Mouse (Mus musculus) kidney, postnatal 0 days (tissue): ENCODE measurements at regions not wholly inside any gene's neighbourhood (a gene's known extent, or its start where the extent isn't known, plus 50 kb on each side); places are given as distances from the start of the nearest gene placed in this dataset.

Experiments used
- ATAC-seq: fragments of 200-750 bp; cut with Nextera tagmentation; replicated peaks from 2 replicates; pipeline ENCODE4 v1.8.0; 2017; ENCODE audit warnings: low read depth, moderate number of reproducible peaks, moderate TSS enrichment, moderate library complexity; ENCODE audit not compliant: low FRiP score
- DNase-seq: peaks from one replicate; pipeline ENCODE4 v3.0.0-alpha.2; 2016; ENCODE audit warnings: low spot score
- H3K27ac ChIP-seq: fragments of 300-500 bp; sonication (generic); 2 replicates; pipeline ENCODE4 v1.5.1; 2014; ENCODE audit warnings: mild to moderate bottlenecking
- H3K27me3 ChIP-seq: fragments of 300-500 bp; sonication (generic); 2 replicates; pipeline ENCODE4 v1.6.1; 2014; ENCODE audit warnings: low read length, mixed read lengths; ENCODE audit not compliant: insufficient read depth
- H3K36me3 ChIP-seq: fragments of 300-500 bp; sonication (generic); 2 replicates; pipeline ENCODE4 v1.6.1; 2014; ENCODE audit warnings: low read length, mixed read lengths; ENCODE audit not compliant: insufficient read depth
- H3K4me1 ChIP-seq: fragments of 300-500 bp; sonication (generic); replicated peaks from 2 replicates; pipeline ENCODE4 v1.6.1; 2014; ENCODE audit warnings: antibody characterized with exemption, low read length, mixed read lengths; ENCODE audit not compliant: insufficient read depth
- H3K4me2 ChIP-seq: fragments of 300-500 bp; sonication (generic); 2 replicates; pipeline ENCODE4 v1.6.1; 2014; ENCODE audit warnings: mild to moderate bottlenecking, low read length, moderate library complexity, mixed read lengths
- H3K4me3 ChIP-seq: fragments of 300-500 bp; sonication (generic); replicated peaks from 2 replicates; pipeline ENCODE4 v1.5.1; 2014; ENCODE audit warnings: low read depth, low read length
- H3K9ac ChIP-seq: fragments of 300-500 bp; sonication (generic); 2 replicates; pipeline ENCODE4 v1.6.1; 2014; ENCODE audit warnings: low read depth, low read length
- H3K9me3 ChIP-seq: fragments of 300-500 bp; sonication (generic); replicated peaks from 2 replicates; pipeline ENCODE4 v1.6.1; 2016; ENCODE audit warnings: low read length, inconsistent platforms, mixed read lengths
- CTCF ChIP-seq: IDR thresholded peaks from 2 replicates; pipeline ENCODE4 v1.5.1; 2016; ENCODE audit warnings: antibody characterized with exemption, low read depth, mild to moderate bottlenecking, moderate library complexity
- WGBS: fragments of 180-500 bp; shearing (Covaris S2); extraction: QIAGEN DNeasy Blood & Tissue Kit; methylation state at CpG from one replicate; pipeline ENCODE4 v1.1.7; 2014; 5-methylcytosine and 5-hydroxymethylcytosine counted together

DNA sequence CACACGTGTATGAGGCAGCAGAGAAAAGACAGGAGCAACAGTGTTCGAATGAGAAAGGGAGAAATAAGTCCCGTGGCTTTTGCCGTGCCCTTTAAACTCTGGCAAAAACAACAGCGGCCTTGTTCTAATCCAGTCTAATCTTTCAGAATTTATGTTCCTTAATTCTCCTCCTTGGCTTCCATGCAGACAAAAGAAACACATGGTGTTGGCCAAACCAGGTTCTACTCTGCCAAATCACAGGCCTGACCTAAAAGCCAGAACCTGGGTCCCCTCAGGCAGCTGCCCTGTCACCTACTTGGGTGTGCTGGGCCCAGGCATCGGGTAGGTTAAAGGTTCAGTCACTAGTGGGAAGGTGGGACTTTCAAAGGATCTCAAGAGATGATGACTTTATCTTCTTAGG lies 580.2 kb upstream of the Gm10131 start:
- no peak for TF ChIP-seq CTCF
- ATAC-seq (no peak), DNase-seq (no peak)
- no peak overlapping the region for H3K4me2 ChIP-seq
- H3K4me3 ChIP-seq: no peak overlapping the region
- 79% methylated on average over 6 of the region's 6 CpGs for WGBS
- no peaks in the 10 kb centered on the region for H3K36me3 ChIP-seq
- H3K27ac ChIP-seq: no peak overlapping the region
- 0 out of 2 replicates have a peak, but pooled peaks cover 6% of the 10 kb centered on the region for H3K4me1 ChIP-seq
- H3K27me3 ChIP-seq: no peaks in the 10 kb centered on the region
- H3K9ac ChIP-seq: no peak overlapping the region
- no peaks in the 10 kb centered on the region for H3K9me3 ChIP-seq

GRCm38 (mm10) chr8:34689825-34690493 lies 578.4 kb upstream of the Gm10131 start:
- Histone ChIP-seq H3K27me3 (no peaks in the 10 kb centered on the region), H3K9me3 (no peaks in the 10 kb centered on the region), H3K4me2 (peak overlapping the region; percentile 45), H3K9ac (no peak overlapping the region), H3K4me1 (0 out of 2 replicates have a peak, but pooled peaks cover 6% of the 10 kb centered on the region), H3K27ac (no peak overlapping the region), H3K4me3 (peak overlapping the region; percentile 12; the same call in 1 of the 2 replicates), H3K36me3 (no peaks in the 10 kb centered on the region)
- TF ChIP-seq CTCF: 0 out of 2 replicates have a peak, but pooled peaks have one; percentile 11
- DNase-seq (no peak), ATAC-seq (no peak)
- whole genome bisulfite sequencing: 23% methylated on average over 9 of the region's 9 CpGs

GRCm38 (mm10) chr8:34689049-34689824 lies 577.7 kb upstream of the Gm10131 start:
- TF ChIP-seq CTCF: no peak
- Histone ChIP-seq H3K4me1 (0 out of 2 replicates have a peak, but pooled peaks cover 6% of the 10 kb centered on the region), H3K9ac (no peak overlapping the region), H3K27me3 (no peaks in the 10 kb centered on the region), H3K9me3 (no peaks in the 10 kb centered on the region), H3K4me2 (peak overlapping the region; percentile 45), H3K27ac (no peak overlapping the region), H3K4me3 (peak overlapping the region; percentile 12; the same call in 1 of the 2 replicates), H3K36me3 (no peaks in the 10 kb centered on the region)
- WGBS: 17% methylated on average over 33 of the region's 33 CpGs
- ATAC-seq (no peak), DNase-seq (no peak)

DNA sequence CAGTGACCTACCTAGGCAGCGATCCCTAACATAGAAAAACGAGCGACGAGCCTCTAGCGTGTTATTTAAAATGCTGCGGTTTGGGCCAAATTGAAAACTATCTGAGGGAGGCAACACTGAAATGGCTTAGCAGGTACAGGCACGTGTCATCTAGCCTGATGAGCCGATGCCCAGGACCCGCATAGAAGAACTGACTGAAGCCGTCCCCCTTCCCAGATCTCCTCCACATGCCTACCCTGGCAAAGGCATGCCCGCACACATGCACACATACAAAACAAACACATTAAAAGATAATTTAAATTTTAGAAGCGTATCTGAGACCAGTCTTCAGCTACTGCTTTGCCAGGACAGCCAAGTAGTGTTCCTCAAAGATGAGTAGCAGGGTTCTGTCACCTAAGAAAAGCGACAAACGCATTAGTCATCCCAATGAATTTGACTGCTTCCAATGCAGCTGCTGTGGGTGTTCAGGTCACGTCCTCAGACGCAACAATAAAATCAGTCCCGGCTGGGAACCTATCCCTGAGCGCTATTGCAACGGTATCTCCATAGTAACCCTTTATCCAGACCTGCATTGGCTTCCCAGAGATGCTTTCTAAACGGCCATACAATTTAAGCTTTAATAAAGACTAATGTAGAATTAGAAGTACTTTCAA lies 577.0 kb upstream of the Gm10131 start:
- no peak overlapping the region for H3K4me3 ChIP-seq
- TF ChIP-seq CTCF: no peak
- peak overlapping the region; percentile 45 for H3K4me2 ChIP-seq
- ATAC-seq: no peak
- H3K36me3 ChIP-seq: no peaks in the 10 kb centered on the region
- DNase-seq: no peak
- 0 out of 2 replicates have a peak, but pooled peaks cover 6% of the 10 kb centered on the region for H3K4me1 ChIP-seq
- 58% methylated on average over 20 of the region's 20 CpGs for WGBS
- no peaks in the 10 kb centered on the region for H3K9me3 ChIP-seq
- no peak overlapping the region for H3K9ac ChIP-seq
- H3K27ac ChIP-seq: no peak overlapping the region
- no peaks in the 10 kb centered on the region for H3K27me3 ChIP-seq

- Histone ChIP-seq H3K9ac (no peak overlapping the region), H3K4me1 (0 out of 2 replicates have a peak, but pooled peaks cover 6% of the 10 kb centered on the region), H3K4me3 (no peak overlapping the region), H3K36me3 (no peaks in the 10 kb centered on the region), H3K27ac (no peak overlapping the region), H3K4me2 (no peak overlapping the region), H3K27me3 (no peaks in the 10 kb centered on the region), H3K9me3 (no peaks in the 10 kb centered on the region)
- no peak for DNase-seq
- TF ChIP-seq CTCF: no peak
- no peak for ATAC-seq
- 83% methylated on average over 10 of the region's 10 CpGs for WGBS
Observed at GRCm38 (mm10) chr8:34686371-34686770, 574.8 kb upstream of the Gm10131 start.

DNA sequence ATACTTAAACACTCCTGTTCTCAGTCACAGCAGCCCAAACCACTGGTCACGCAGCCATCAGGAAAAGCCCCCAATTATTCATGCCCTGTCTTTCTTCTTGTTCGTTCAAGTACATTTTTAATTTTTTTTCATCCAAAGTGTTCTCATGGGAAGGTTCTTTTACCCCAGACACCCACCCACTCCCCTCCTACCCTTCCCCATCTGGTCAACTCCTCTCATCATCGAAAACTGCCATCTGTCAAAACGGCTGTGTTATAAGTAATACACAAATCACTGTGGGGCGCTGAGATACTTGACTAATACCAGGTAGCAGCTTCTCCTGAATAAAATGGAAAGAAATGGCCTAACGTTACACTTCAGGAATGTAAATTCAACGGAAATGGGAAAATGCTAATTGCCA lies 573.1 kb upstream of the Gm10131 start:
- H3K4me3 ChIP-seq: no peak overlapping the region
- 73% methylated on average over 7 of the region's 7 CpGs for WGBS
- no peaks in the 10 kb centered on the region for H3K36me3 ChIP-seq
- H3K27me3 ChIP-seq: no peaks in the 10 kb centered on the region
- ATAC-seq: no peak
- H3K9ac ChIP-seq: no peak overlapping the region
- no peaks in the 10 kb centered on the region for H3K9me3 ChIP-seq
- no peak for TF ChIP-seq CTCF
- no peak overlapping the region for H3K27ac ChIP-seq
- H3K4me1 ChIP-seq: 0 out of 2 replicates have a peak, but pooled peaks cover 6% of the 10 kb centered on the region
- H3K4me2 ChIP-seq: no peak overlapping the region
- no peak for DNase-seq
